Mouse (Mus musculus): ENCODE results near the gene Acsl1. TPM values are rescaled to one million over a fixed set of nuclear protein-coding genes. Genes with fewer than 3 reads are reported as not detected.

Acsl1 gene
- total and polyA plus RNA-seq, 3 experiments = 26.2 to 33.9 TPM; not detected in 1

GRCm38 (mm10) chr8:46547245-46547644, 76.4 kb downstream of the Acsl1 start (continued):
- TF ChIP-seq USF1 (IDR thresholded peaks at IDR 0.05; ENCODE audit: low read depth, low read length) = no peak
- TF ChIP-seq SMC3 (IDR thresholded peaks at IDR 0.05; ENCODE audit: low read depth, low read length) = peak; percentile 92

- H3K27ac ChIP-seq (ENCODE audit: control insufficient read depth, low read depth, low read length) = peak overlapping the region; percentile 3; the same call in 1 of the 2 replicates
- TF ChIP-seq USF1 (IDR thresholded peaks at IDR 0.05; ENCODE audit: low read depth, low read length) (no peak), SMC3 (IDR thresholded peaks at IDR 0.05; ENCODE audit: low read depth, low read length) (no peak), ZMIZ1 (IDR thresholded peaks at IDR 0.05; ENCODE audit: low read depth, low read length) (no peak), MAFK (IDR thresholded peaks at IDR 0.05; ENCODE audit: borderline replicate concordance, low read depth, low read length) (no peak), NRF1 (IDR thresholded peaks at IDR 0.05; ENCODE audit: insufficient read depth, low read depth, low read length, poor library complexity, severe bottlenecking) (no peak), ELF1 (IDR thresholded peaks at IDR 0.05; ENCODE audit: low read depth, low read length) (no peak), ZC3H11A (IDR thresholded peaks at IDR 0.05; ENCODE audit: low read depth, low read length) (no peak), MAZ (IDR thresholded peaks at IDR 0.05; ENCODE audit: low read depth, low read length) (no peak), EP300 (IDR thresholded peaks at IDR 0.05; ENCODE audit: low read depth in 1 of 2, low read length in 2 of 2) (no peak), CHD1 (IDR thresholded peaks at IDR 0.05; ENCODE audit: low read depth, low read length) (no peak), MYB (IDR thresholded peaks at IDR 0.05; ENCODE audit: low read depth, low read length) (no peak), ZKSCAN1 (IDR thresholded peaks at IDR 0.05; ENCODE audit: low read depth, low read length) (no peak)
- peaks cover 0 to 19% of the 10 kb centered on the region in 2 experiments; a peak in 2 of 4 replicates for H3K36me3 ChIP-seq (ENCODE audit: control insufficient read depth in 1 of 2, insufficient read depth in 2 of 2, low read length in 2 of 2)
- H3K4me3 ChIP-seq (ENCODE audit: control insufficient read depth in 1 of 2, insufficient read depth in 1 of 2, low read depth in 2 of 2, low read length in 2 of 2) = no peak overlapping the region
- H3K4me1 ChIP-seq (ENCODE audit: control insufficient read depth in 1 of 2, insufficient read depth in 2 of 2, low read length in 2 of 2) = peaks cover 9 to 11% of the 10 kb centered on the region in 2 experiments; a peak in 3 of 4 replicates
- peaks cover 7% of the 10 kb centered on the region; the same call in 1 of the 2 replicates for H3K79me2 ChIP-seq (ENCODE audit: control insufficient read depth, insufficient read depth, low read length, poor library complexity)
- no peaks in the 10 kb centered on the region for H3K27me3 ChIP-seq (ENCODE audit: control insufficient read depth in 1 of 2, insufficient read depth in 2 of 2, low read length in 2 of 2)
- no peak overlapping the region for H3K9ac ChIP-seq (ENCODE audit: control insufficient read depth, low read depth, low read length, poor library complexity, severe bottlenecking)
- DNase-seq (ENCODE audit: low read depth, low spot score) = no peak
- H3K9me3 ChIP-seq (replicated peaks; ENCODE audit: insufficient read depth, low read length) = no peaks in the 10 kb centered on the region
Measured at GRCm38 (mm10) chr8:46550058-46550457, 79.2 kb downstream of the Acsl1 start.

DNA sequence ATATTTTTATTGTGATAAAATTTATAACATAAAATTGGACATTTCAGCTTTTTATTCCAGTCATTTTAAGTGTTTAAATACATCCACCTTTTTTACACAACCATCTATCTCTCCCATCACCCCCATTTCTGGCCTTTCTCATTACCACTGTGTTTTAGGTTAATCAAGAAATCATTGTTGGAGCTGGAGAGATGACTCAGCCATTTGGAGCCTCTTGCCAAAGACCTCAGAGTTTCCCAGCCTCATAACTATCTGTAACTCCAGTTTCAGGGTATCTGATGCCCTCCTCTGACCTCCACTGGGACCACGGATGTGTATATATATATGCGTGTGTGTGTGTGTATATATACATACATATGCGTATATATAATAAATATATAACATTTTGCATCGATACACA, 80.2 kb downstream of the Acsl1 start:
- DNase-seq (ENCODE audit: low read depth, low spot score) = peak; percentile 84
- peak; percentile 2; the same call in 1 of the 2 replicates for TF ChIP-seq RAD21 (IDR thresholded peaks at IDR 0.05; ENCODE audit: low read depth, low read length)
- no peak for TF ChIP-seq MEF2A (IDR thresholded peaks at IDR 0.05; ENCODE audit: extremely low read depth, insufficient replicate concordance, low read depth, low read length, poor library complexity, severe bottlenecking)
- peak; percentile 75 to 77 for TF ChIP-seq EP300 (IDR thresholded peaks at IDR 0.05; ENCODE audit: low read depth in 1 of 2, low read length in 2 of 2)
- TF ChIP-seq CHD1 (IDR thresholded peaks at IDR 0.05; ENCODE audit: low read depth, low read length) = no peak; the same call in 1 of the 2 replicates
- no peak for TF ChIP-seq TAL1 (IDR thresholded peaks at IDR 0.05; ENCODE audit: low read length)
- TF ChIP-seq POLR2AphosphoS2 (IDR thresholded peaks at IDR 0.05; ENCODE audit: low read length) = peak; percentile 8; the same call in 1 of the 2 replicates
- TF ChIP-seq MYB (IDR thresholded peaks at IDR 0.05; ENCODE audit: low read depth, low read length) = no peak
- TF ChIP-seq CHD2 (IDR thresholded peaks at IDR 0.05; ENCODE audit: low read length) = no peak
- peak; percentile 12; the same call in 1 of the 2 replicates for TF ChIP-seq RCOR1 (IDR thresholded peaks at IDR 0.05; ENCODE audit: low read depth, low read length)
- TF ChIP-seq MAX (IDR thresholded peaks at IDR 0.05; ENCODE audit: low read length) = no peak
- peak; percentile 77 for TF ChIP-seq GATA1 (IDR thresholded peaks at IDR 0.05; ENCODE audit: low read depth, low read length)
- TF ChIP-seq MAFK (IDR thresholded peaks at IDR 0.05; ENCODE audit: borderline replicate concordance, low read depth, low read length) = peak; percentile 46; the same call in 1 of the 2 replicates
- TF ChIP-seq GABPA (IDR thresholded peaks at IDR 0.05; ENCODE audit: low read depth, low read length) = peak; percentile 78; the same call in 1 of the 2 replicates
- TF ChIP-seq ETS1 (IDR thresholded peaks at IDR 0.05; ENCODE audit: low read depth, low read length) = peak; percentile 80
- no peak for TF ChIP-seq E2F4 (IDR thresholded peaks at IDR 0.05; ENCODE audit: borderline replicate concordance, low read depth, low read length)
- no peak for TF ChIP-seq UBTF (IDR thresholded peaks at IDR 0.05; ENCODE audit: borderline replicate concordance, insufficient read depth, low read depth, low read length)
- TF ChIP-seq ZKSCAN1 (IDR thresholded peaks at IDR 0.05; ENCODE audit: low read depth, low read length) = no peak
- no peak; the same call in 1 of the 2 replicates for TF ChIP-seq TCF12 (IDR thresholded peaks at IDR 0.05; ENCODE audit: low read depth, low read length)
- TF ChIP-seq POLR2AphosphoS5 (IDR thresholded peaks at IDR 0.05; ENCODE audit: borderline replicate concordance, low read depth, low read length) = no peak
- TF ChIP-seq MXI1 (IDR thresholded peaks at IDR 0.05; ENCODE audit: low read depth, low read length) = no peak; the same call in 1 of the 2 replicates

More for the DNA sequence above, 80.2 kb downstream of the Acsl1 start:
- H3K79me2 ChIP-seq (ENCODE audit: control insufficient read depth, insufficient read depth, low read length, poor library complexity) = peaks cover 8% of the 10 kb centered on the region; the same call in 1 of the 2 replicates
- peaks cover 6 to 9% of the 10 kb centered on the region in 2 experiments; a peak in 3 of 4 replicates for H3K4me1 ChIP-seq (ENCODE audit: control insufficient read depth in 1 of 2, insufficient read depth in 2 of 2, low read length in 2 of 2)
- peak overlapping the region; percentile 84 for H3K9ac ChIP-seq (ENCODE audit: control insufficient read depth, low read depth, low read length, poor library complexity, severe bottlenecking)
- no peaks in the 10 kb centered on the region for H3K9me3 ChIP-seq (replicated peaks; ENCODE audit: insufficient read depth, low read length)
- peak overlapping the region; percentile 96 for H3K27ac ChIP-seq (ENCODE audit: control insufficient read depth, low read depth, low read length)
- H3K4me3 ChIP-seq (ENCODE audit: control insufficient read depth in 1 of 2, insufficient read depth in 1 of 2, low read depth in 2 of 2, low read length in 2 of 2) = peak overlapping the region; percentile 31 to 72
- H3K36me3 ChIP-seq (ENCODE audit: control insufficient read depth in 1 of 2, insufficient read depth in 2 of 2, low read length in 2 of 2) = peaks cover 0 to 18% of the 10 kb centered on the region in 2 experiments; a peak in 2 of 4 replicates
- H3K27me3 ChIP-seq (ENCODE audit: control insufficient read depth in 1 of 2, insufficient read depth in 2 of 2, low read length in 2 of 2) = no peaks in the 10 kb centered on the region
